Mouse (Mus musculus): ENCODE results near the gene Fbxw8.

Gene Fbxw8

DNA sequence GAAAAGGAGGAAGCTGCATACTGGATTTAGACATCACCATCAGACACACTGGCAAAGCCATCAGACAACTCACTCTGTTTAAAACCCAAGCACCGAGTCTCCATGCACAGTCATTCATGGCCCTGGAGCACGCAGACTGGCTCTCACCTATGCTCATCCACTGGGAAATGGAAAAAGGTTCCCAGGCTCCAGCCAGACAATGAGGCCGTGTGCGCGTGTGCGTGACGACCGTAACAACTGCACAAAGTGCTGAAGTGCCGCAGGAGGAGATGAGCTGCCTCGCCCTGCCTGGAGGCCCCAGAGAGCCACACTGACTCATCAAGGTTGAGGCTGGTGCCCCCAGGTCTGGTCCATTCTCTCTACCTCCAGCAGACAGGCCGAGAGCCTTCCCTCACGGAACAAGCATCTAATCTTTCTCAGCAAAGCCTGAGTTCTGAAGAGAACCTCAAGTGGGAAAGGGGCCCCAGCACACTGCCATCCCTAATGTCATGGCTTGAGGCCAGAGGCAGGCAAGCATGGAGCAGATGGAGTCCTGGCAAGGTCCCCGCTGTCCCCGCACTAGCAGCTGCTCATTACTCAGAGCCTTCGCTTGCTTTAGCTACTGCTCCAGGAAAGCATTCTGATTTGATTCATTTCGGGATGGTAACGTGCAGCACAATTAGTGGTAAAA is 47.0 kb downstream of the Fbxw8 start:
- DNase-seq (ENCODE audit: low spot score in 2 of 2) = no peak

- no peak for DNase-seq (ENCODE audit: low spot score in 2 of 2)
These were observed 48.6 kb downstream of the Fbxw8 start for GRCm38 (mm10) chr5:118106667-118107066.

DNA sequence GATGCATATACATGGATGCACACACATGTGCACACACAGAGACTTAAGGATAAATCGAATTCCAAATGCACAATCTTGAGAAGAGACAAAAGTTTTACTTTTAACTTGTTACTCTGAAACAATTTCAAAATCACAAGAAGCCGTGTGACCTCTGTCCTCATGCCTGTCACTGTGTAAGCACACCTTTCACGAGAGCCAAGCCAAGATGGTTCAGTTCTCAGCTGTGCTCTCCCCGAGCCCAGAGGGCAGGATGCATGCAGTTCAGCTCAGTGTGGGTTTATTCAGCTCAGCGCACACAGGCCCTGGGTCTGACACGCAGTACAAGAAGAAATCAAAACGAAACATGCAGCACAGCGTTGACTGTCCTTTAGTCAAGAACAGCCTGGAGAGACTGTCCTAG is 49.7 kb downstream of the Fbxw8 start:
- DNase-seq (ENCODE audit: low spot score in 2 of 2) = no peak

- no peak for DNase-seq (ENCODE audit: low spot score in 2 of 2)
These were observed 55.3 kb downstream of the Fbxw8 start for GRCm38 (mm10) chr5:118099870-118100478.

DNA sequence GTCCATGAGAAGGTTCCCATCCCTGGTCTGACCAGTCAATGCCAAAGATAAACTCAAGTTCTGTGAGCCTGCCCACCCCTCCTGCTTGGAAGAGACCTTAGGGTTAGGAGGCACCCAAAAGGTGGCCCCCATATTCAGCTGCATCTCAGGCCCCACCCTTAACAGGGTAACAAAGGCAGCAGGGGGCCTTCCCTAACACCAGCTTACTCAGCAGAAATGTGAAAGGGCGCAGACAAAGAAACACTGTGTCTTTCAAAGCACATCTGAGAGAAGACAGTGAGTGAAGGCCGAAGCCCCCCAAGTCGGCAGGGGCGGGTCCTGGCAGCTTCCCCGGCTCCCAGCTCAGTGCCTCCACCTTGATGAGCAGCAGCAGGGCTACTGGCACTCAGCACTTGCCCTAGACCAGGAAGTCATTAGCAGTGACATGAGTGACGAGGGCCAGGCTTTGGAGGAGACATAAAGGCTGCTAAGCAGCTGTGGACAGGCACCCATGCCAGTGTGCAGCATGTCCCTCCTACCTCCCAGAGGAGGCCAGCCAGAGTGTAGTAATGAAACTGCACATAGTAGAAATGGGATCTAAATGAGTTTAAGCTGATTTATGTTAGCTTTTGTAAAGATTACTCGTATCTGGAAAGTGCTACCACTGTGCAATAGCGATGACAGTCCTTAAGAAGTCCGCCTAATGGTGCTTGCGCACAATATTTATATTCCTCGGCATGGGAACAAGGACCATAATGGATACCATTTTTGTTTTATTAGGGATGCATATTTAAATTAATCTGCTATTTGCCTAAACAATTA is 56.0 kb downstream of the Fbxw8 start:
- no peak for DNase-seq (ENCODE audit: low spot score in 2 of 2)

- DNase-seq (ENCODE audit: low spot score in 2 of 2) = no peak
These were observed 58.9 kb downstream of the Fbxw8 start for GRCm38 (mm10) chr5:118096317-118096716.

DNA sequence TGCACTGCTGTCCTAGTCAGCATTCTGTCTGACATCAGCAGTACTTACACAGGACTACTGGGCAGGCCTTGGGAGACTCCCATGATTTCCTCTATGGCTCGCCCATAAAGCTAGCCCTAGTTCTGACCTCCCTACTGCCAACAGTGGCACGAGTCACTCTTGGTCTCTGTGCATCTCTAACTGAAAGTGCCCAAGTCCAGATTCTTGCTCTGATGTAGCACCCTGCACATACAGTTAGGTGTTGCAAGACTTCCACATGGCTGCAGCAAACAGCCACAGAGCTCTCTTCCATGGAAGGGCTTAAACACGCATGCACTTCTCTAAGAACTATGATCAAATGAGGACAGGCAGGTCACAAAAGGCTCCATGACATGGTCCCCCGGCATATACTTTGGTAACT is 59.4 kb downstream of the Fbxw8 start:
- no peak for DNase-seq (ENCODE audit: low spot score in 2 of 2)

- DNase-seq (ENCODE audit: low spot score in 2 of 2) = no peak
These were observed 59.8 kb downstream of the Fbxw8 start for GRCm38 (mm10) chr5:118095433-118095832.

DNA sequence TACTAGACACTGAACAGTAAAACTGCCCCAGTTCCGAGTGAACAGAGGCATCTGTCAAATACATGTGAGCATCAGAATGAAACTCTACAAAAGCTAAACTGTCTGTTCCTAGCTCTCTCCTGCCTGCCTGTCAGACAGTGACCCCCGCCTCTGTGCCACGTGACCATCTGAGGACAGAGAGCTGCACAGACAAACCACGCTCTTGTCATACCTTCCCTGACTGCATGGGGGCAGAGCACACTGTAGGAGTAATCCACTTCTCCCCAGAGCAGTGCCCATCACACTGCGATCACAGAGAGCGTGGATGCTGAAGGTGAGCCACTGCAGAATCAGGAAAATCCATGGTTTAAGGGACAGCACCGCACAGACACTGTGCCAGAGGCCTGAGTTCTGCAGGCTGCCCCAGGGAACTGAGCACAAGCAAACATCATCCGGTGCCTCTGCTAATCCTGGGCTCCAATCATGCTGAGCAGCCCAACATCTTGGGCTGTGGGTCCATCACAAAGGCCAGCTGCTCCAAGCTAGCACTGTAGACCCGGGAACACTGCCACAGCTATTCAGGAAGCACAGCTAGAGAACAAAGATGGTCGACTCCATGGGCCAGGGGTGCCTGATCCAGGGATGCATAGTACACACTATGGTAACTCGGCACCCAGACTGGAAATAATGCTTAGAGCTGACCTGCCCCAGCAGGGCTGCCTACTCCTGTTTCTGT is 61.8 kb downstream of the Fbxw8 start:
- DNase-seq (ENCODE audit: low spot score in 2 of 2) = no peak

- peak; percentile 39 to 74 for DNase-seq (ENCODE audit: low spot score in 2 of 2)
These were observed 64.4 kb downstream of the Fbxw8 start for GRCm38 (mm10) chr5:118090837-118091236.

- no peak for DNase-seq (ENCODE audit: low spot score in 2 of 2)
These were observed 65.2 kb downstream of the Fbxw8 start for GRCm38 (mm10) chr5:118090101-118090500.

GRCm38 (mm10) chr5:118089102-118089501 is 66.2 kb downstream of the Fbxw8 start:
- no peak for DNase-seq (ENCODE audit: low spot score in 2 of 2)

GRCm38 (mm10) chr5:118086956-118087355 is 68.3 kb downstream of the Fbxw8 start:
- DNase-seq (ENCODE audit: low spot score in 2 of 2) = no peak

- DNase-seq (ENCODE audit: low spot score in 2 of 2) = no peak
These were observed 70.0 kb downstream of the Fbxw8 start for GRCm38 (mm10) chr5:118085313-118085712.

- no peak for DNase-seq (ENCODE audit: low spot score in 2 of 2)
These were observed 71.0 kb downstream of the Fbxw8 start for GRCm38 (mm10) chr5:118084171-118084727.

GRCm38 (mm10) chr5:118083060-118083638 is 72.1 kb downstream of the Fbxw8 start:
- no peak for DNase-seq (ENCODE audit: low spot score in 2 of 2)

DNA sequence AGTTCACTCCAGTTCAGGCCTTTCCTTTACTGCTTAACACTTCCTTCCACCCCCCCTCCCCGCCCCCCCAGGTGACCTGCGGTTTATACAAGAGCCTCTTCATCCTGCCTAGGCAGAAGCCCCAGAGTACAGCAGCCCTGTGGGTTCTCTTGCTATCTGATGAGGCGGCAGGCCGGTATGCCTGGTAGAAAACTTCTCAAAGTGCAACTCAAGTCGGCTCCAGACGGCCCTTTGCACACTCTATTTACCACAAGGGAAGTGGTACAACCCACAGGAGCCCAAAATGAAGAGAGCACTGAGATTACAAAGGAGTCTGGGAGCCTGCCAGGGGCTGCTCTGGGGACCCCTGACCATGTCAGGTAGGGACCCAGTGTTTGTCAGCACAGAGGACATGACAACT is 73.3 kb downstream of the Fbxw8 start:
- DNase-seq (ENCODE audit: low spot score in 2 of 2) = no peak

DNA sequence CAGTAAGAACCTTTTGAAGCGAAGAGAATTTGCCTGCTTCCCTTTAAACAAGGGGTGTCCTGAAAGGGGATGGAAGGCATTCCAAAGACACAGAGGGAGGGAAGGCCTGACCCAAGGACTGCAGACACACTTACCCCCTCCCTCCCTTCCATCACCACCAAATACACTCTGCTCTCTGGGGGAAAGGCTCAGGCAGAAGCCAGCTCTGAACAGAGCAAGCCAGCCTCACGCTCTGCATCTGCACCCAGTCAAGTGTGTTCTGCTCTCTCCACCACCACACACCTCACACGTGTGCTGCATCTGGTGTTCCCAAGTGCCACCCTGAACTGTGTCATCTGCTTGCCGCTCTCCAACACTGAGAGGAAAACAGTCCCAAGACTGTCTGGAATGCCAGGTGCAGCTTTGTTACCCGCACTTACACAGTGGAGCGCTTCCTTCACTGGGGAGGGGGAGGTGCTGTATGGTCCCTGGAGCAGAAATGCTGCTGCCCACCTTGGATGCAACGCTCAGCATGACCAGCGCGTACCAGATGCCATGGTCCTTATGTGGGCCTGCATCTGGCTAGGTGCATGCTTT is 73.8 kb downstream of the Fbxw8 start:
- no peak for DNase-seq (ENCODE audit: low spot score in 2 of 2)

- no peak for DNase-seq (ENCODE audit: low spot score in 2 of 2)
These were observed 75.4 kb downstream of the Fbxw8 start for GRCm38 (mm10) chr5:118079839-118080250.

DNA sequence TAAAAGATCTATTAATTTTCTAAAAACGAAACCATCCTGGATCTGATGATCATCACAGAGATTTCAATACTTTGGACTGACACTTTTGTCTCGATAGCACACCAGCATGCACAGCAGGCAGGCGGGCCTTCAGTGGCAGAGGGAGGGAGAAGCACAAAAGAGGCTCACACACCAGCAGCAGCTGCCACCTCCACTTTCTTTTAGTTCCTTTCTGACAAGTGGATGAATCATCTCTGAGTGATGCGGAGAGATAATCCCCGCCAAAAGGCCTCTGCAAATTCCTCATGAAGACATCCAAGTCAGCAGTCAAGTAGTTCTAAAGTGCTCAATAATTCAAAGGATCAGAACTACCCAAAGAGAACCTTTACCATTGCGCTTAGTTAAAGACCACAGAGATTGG is 75.9 kb downstream of the Fbxw8 start:
- DNase-seq (ENCODE audit: low spot score in 2 of 2) = no peak

DNA sequence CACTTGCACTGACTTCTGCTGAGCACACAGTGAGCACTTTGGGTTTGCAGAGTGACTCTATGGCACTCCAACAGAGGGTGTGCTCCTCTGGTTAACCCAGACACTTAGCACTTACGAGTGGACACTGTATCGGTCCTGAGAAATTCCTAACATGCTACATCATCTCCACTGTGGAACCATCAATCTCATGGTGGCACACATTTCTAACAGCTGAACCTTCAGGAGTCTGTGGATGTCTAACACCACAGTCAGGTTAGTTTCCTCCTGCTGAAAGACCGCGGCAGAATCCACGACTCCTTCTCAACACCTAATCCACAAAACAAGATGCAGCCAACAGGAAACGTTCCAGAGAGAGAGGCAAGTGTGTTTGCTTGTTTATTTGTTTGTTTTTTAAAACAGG is 76.7 kb downstream of the Fbxw8 start:
- DNase-seq (ENCODE audit: low spot score in 2 of 2) = no peak

All from spleen, postnatal 4 days (tissue).